Mouse (Mus musculus) layer of hippocampus, adult 18-20 months (tissue): ENCODE measurements around the gene Cfap45. TPM values are rescaled to one million over a fixed set of nuclear protein-coding genes. Genes with fewer than 3 reads are reported as not detected.
A peak's percentile ranks its signal among the peaks of the same experiment; 100 is the strongest.

Source experiments
- DNase-seq, 2 experiments: peaks; one replicate each; pipeline ENCODE4 v3.0.0; 2022; ENCODE audit warnings: low spot score in 2 of 2
- long read RNA-seq: library from polyadenylated mRNA; stranded (forward); transcript quantifications from one replicate; pipeline ENCODE4 v2.0.0, GENCODE M21; 2021
- total RNA-seq, 2 experiments: library from RNA; stranded (reverse); gene quantifications; 2 replicates each; pipeline ENCODE4 v1.2.3; 2021

Cfap45 gene
- 1 to 10 TPM; 3.4 to 4.0 TPM for total RNA-seq
- long read RNA-seq, partial matches to known transcripts, result 0 of 4 reads
- long read RNA-seq, other reads (novel, unspliced or antisense), result 2 of 4 reads

DNA sequence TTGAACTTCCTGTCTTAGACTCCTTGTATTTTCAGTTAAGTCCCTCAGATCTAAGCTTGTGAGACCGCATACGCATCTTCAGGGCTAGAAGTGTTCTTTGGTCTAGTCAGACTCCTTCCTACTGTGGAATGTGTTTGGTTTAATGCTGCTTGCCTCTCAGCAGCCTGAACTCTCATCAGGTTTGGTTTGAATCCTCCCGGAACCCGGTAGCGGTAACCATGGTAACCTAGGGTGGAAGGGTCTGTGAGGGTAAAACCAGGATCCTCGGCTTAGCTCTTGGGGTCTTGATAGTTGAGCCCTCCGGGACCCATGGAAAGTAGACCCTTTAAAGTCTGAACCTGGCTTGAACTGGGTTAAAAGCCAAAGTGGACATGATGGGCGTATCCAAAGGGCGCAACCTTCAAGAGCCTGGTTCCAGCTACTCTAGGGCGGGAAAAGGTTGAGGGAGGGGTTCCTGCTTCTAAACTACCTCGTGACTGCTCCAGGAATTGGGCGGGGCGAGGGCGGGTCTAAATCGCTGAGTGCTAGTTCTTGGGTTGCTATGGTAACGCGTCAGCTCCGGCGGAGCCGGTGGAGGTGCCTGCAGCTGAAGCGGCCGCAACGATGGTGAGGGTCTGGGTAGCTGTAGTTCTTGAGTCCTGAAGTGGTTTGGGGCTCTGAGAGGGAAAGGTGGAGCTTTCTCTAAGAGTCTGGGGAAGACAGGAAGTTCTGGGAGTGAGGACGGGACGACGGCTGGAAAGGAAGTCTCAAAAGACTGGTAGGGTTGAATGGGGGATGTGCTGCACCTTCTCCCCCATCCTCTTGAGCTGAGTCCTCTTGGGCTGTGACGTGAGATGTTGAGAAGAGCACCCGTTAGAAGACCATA lies at the start of gene Cfap45:
Gene Cfap45, plus strand, starts transcription at position 226 of the 865 bp plus-strand sequence.
- peak; percentile 69 to 83 for DNase-seq

DNA sequence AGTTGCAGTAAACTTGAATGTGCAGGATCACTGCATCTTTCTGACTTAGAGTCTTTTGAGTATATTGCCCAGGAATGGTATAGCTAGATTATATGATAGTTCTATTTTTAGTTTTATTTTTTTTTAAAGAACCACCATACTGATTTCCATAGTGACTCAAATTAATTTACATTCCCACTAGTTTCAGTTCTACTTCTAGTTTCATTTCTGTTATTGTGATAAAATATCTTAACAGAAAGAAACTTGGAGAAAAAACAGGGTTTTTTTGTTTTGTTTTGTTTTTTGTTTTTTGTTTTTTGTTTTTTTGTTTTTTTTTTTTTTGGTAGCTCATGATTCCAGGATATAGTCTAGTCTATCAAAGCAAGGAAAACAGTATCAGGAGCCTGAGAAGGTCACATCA lies 47.7 kb upstream of the Cfap45 start:
- DNase-seq, result no peak

DNA sequence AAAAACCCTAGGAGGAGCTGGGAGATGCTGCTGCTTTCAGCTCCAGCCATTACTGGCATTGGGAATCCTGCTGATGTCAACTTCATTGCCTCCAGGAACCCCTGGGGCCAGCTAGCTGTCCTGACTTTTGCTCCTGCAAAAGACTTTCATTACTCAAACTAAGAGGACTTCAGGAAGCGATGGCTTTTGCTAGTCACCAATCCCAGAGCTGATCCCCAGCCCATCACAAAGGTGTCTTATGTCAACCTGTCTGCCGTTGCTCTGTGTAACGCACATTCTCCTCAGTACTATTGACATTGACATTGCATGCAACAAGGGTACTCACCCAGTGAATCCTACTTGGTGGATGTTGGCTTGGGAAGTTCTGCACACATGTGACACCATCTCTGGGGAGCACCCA lies 46.4 kb upstream of the Cfap45 start:
- no peak for DNase-seq

DNA sequence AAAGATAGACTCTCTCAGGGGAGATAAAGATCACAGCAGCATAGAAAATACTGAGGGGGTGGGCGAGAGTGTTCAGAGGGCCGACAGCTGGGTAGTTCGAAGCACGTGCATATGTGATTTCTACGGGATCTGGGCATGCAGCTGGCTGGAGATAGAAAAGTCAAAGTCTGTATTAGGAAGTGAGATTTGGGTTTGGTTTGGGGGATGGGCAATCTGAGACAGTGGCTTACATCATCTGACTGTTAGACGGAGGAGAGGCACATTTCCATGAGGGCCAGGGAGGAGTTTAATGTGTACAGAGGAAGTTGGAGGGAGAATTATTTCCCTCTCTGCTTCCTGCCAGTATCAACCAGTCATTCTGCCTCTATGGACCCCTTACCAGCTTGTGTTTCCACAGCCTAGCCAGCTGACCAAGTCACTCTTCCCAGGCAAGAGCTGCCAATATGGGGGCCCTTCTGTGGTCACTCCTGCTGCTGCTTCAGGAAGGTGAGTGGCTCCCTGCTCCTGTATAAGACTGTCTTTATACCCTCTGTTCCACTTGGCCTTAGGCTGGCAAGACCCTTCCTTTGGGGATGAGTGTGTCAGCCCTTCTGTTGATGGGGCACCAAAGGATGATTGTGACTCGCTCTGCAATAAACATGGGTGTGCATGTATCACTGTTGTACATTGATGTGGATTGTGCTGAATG lies 45.4 kb upstream of the Cfap45 start, which contains the start of gene Slamf9:
Gene Slamf9, plus strand, starts transcription at position 305 of the 688 bp plus-strand sequence.
- DNase-seq, result no peak

DNA sequence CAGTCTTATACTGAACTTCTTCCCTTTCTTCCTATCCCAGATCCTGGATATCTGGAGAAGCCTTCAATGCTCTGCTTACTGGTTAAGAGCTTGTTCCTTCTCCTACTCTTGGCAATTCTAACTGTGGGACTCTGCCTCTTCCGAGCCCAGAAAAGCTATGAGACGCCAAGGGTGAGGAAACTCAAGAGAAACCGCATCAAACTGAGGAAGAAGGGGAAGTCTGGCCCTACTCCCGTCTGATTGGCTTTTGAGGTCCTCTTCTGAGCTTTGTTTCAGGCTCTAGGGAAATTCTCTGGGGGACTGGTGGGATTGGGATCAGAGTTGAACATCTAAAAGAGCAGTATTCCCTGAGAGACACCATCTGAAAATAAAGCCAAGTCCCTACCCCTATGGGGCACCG lies 42.6 kb upstream of the Cfap45 start:
- DNase-seq, result no peak

DNA sequence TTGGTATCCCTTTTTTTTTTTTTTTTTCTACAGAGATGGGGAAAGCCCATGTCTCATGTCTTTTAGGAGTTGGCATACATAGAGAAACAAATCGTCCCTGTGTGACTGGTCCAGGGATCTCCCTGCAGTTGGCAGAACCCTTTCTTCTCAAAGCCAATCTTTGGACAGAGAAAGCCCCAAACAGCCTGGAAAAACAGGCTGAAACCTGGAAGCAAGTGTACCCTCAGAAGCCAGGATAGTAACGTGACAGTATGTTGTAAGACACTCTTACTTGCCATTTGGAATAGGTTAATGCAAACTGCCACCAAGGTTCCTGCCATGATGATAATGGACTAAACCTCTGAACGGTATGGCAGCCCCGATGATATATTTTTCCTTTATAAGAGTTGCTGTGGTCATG lies 40.2 kb upstream of the Cfap45 start:
- DNase-seq, result no peak

DNA sequence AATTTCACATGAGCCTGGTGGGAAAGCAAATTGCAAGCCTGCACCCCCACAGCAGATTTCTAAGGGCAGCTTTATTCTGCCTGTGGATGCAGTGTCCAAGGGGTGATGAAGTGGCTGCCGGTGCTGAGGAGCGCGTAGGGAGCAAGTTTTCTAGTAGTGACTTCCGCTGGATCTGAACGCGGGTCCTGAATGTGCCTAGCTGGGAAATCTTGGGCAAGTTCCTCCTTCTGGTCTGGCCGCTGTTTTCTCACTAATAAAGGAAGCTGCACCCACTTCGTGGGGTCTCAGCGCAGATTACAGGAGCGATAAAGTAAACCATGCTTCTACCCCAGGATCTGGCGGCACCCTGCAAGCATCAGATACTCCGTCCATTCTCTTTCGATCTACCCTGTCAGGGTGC lies 39.5 kb upstream of the Cfap45 start:
- DNase-seq, result no peak

DNA sequence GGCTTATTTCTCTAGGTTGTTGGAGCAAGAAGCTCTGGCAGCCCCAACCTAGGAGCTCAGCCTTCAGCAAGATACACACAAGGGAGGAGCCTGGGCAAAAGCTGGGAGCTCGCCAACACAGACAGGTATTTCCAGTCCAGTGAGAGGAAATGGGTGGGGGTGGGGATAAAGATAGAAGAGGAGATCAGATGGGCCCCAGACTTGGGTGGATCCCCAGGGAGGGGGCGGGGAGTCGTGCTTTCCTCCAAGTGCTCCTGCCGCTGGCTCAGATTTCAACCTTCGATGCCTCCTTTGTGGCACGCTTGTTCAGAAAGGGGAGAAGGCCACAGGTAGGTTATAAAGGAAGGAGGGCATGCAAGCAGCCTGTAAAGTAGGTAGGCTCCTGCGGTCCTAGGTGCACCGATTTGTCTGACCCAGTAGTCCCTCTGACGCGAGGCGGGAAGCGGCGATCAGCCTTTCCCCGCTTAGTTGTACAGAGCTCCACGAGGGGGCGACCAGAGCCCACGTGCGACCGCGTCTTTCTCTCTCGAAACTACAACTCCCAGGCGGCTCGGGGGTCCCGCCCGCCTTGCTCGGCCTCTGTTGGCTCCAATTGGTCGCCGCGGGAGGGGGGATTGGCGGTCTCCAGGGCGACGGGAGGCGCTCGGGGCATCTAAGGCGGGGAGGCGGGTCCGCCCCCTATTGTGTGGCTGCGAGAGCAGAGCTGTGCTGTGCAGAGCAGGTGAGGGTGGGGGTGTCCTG lies 38.9 kb upstream of the Cfap45 start, which contains the start of gene Igsf9:
Gene Igsf9, plus strand, starts transcription at position 249 of the 741 bp plus-strand sequence.
- peak; percentile 92 to 95 for DNase-seq

DNA sequence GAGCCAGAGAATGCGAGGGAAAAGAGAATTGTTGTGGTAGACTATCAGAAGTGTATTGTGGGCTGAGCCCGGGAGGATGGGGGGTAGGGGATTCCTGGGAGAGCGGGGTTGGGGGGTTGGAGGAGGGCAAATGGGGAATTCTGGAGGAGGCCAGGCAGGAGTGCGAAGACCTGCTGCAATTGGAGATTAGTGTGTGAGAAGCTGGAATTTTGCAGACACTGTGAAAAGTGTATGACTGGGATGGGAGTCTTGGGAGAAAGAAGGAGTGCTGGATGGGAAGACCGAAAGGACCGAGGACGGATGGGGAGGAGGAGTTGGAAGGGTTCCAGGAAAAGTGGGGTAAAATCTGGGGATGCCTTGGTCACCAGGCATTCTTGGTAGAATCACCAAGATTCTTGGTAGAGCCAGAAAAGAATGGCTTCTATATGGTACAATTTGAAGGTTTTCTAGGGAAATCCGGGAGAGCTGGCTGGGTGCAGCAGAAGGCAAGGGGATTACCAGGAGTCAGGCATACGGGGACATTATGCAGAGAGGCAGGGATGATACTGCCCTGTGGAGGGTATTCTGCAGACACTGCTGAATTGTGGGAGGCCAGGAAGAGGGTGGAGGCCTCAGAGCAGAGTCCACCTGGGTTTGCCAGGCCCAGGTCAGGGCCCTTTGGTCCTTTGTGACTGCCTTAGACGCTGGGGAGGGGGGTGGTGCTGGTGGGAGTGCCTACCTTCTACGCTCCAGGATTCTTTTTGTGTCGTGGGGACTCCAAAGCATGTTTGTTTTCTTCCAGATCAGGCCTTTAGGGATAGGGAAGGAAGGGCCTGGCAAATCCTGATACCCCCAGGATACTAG lies 37.9 kb upstream of the Cfap45 start:
- no peak for DNase-seq

DNA sequence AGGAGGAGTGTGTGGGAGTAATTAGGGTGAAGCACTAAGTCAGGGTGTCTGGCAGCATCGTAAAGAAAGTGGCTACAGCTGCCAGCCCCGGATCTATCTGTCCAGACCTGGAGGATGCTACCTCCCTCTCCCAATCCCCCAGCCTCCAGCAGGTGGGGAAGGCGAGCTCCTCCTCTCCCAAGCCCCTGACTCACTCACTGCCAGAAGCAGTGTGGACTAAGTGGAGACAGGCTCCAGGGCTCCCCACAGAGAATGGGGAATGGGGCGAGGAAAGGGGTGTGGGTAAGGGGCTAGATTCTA lies 37.3 kb upstream of the Cfap45 start:
- DNase-seq, result no peak

DNA sequence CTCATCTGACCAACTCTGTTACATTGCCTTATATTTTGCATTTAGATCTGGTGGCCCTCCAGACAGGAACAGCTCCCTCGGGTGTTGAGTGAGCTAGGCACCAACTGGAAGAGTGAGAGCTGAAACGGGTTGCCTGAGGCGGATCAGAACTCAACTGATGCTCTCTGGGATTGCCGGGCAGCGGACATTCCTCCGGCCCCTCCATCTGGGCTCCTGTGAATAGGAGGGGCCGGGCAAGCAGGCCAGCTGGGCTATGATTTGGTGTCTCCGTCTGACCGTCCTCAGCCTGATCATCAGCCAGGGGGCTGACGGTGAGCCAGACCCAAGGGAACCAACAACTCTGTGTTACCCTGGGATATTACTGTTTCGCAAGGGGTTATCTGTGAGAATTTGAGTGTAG lies 36.4 kb upstream of the Cfap45 start:
- DNase-seq, result no peak

DNA sequence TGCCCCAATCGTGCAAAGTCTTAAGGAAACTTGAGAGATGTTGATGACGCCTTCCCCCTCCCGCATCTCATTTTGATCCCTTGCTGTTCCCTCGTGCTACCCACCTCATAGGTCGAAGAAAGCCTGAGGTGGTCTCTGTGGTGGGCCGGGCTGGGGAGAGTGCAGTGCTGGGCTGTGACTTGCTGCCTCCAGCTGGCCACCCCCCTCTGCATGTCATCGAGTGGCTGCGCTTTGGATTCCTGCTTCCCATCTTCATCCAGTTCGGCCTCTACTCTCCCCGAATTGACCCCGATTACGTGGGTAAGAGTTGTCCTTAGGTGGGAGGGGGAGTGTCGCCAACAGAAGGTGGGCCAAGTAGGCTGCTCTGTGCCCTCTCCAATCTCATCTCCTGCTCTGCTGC lies 35.9 kb upstream of the Cfap45 start:
- DNase-seq, result no peak

DNA sequence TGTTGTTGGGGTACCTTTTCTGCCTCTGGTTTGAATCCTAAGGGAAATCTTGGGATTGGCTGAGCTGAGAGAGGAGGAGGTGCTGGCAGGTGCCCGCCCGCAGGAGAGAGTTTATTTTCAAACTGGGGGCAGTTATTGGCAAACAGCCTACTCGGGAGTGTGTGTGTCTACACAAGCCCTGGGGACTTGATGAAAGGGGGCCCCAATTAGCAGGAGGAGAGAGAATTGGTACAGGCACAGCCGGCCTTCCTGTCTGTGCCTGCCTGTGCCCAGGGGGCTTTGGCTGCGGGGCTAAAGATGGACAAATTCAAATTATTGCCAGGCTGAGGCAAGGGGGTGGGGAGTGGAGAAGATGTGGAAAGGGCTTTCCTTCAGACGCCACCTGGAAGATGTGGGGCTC lies 34.8 kb upstream of the Cfap45 start:
- DNase-seq, result no peak

DNA sequence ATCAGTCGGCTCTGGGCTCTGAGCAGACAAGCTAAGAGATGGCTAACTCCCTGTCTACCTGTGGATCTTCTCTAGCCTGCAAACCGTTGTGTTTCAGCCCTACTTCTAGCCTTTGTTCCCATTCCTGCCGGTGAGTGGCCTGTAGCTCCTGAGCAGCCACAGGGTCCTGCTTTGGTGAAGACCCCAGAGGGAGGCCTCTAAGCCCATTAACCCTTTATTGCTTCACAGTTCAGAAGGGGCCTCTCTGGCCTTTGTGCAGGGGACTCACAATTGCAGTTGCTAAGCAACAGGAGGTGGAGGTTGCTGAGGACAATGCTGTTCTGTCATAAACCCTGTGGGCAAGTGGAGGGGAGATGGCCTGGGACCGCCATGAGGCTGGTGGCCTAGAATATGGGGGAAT lies 34.4 kb upstream of the Cfap45 start:
- DNase-seq, result no peak

DNA sequence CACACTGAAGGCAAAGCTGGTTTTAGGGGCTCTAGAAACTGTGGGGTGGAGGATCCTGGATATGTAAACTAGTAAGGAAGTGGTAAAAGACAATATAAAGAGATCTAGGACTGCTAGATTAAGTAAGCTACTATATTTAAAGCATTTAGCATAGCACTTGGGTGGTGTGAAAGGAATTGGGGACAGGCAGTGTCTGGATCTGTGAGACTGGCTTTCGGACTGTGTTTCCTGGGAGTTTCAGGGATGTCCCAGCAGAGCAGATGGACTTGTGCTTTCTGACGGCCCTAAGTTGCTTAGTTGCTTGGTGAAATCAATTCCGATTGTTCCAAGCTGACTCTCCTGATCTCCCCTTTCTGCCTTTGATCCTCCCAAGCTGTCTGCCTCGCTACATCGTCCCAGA lies 34.0 kb upstream of the Cfap45 start:
- no peak for DNase-seq

DNA sequence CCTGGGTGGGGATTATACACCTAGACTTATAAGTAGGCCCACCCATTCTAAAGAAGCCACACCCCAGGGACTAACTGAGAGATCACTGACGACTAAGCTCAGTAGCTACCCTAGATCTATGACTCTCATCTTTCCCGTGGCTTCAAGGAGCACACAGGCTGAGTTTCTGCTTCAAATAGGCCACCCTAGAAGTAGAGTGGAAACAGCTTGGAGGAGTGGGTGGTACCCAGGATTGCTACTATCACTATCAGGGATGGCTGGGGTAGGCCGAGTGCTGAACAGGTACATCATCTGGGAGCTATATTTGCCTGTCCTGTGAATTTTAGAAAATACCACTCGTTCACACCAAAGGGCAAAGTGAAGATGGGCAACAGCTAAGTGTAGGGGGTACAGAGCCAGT lies 32.7 kb upstream of the Cfap45 start:
- DNase-seq, result no peak

DNA sequence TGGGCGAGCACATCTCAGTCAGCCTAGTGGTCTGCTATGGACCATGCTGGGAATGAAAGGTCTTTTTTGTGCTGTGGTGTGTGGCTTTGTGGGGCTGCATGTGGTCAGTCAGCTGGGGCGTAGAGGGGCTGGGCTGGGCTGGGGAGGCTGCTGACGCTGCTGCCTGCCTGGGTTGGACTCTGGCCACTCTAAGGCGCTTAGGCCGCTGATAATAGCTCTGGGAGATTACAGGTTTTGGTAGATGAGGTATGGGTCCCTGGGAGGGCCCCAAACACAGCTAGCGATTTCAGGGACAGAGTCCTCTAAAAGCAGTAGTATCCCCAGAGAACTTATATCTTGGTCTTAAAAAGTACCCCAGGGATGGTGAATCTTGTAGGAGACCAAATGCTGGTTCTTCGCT lies 31.8 kb upstream of the Cfap45 start:
- no peak for DNase-seq

DNA sequence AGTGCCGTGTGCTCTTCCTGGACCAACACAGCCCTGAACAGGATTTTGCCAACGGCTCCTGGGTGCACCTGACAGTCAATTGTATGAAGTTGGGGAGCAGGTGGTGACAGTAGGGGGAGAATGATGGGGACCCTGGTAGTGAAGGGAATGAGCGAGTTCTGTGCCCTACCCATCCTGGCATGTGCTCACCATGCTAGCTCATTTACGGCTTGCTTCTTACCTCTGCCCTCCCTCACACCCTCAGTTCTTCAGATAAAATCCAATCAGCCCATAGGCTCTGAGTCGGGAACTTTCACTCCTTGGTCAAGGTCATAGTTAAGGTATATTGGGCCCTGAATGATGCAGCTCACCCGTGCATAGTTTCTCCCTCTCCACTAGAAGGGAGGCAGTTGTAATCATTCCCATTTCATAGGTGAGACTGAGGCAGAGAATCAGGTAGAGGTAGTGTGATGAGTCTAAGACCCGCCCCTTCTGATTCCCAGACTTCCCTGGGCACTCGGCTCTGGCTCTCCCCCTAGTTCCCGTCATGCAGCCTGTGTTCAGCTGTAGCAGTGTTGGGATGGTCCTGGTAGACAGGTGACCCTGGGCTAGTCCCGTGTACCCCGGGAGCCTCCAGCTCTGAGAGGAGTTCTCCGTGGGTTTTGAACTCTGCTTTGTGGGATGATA lies 30.9 kb upstream of the Cfap45 start:
- no peak for DNase-seq

DNA sequence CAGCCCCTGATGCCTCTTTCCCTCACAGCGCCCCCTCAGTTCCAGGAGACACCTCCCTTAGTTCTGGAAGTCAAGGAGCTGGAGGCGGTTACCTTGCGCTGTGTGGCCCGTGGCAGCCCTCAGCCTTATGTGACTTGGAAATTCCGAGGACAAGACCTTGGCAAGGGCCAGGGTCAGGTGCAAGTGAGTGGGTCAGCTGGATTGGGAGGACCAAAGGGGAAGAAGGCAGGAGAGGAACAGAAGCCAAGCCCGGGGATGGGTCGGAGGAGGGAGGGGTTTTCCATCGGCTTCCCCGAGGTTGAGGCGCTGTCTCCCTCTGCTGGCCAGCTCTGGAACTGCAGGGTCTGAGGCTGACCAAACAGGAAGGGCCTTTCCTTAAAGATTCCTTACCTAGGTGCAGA lies 30.3 kb upstream of the Cfap45 start:
- DNase-seq, result peak; percentile 74 to 87

DNA sequence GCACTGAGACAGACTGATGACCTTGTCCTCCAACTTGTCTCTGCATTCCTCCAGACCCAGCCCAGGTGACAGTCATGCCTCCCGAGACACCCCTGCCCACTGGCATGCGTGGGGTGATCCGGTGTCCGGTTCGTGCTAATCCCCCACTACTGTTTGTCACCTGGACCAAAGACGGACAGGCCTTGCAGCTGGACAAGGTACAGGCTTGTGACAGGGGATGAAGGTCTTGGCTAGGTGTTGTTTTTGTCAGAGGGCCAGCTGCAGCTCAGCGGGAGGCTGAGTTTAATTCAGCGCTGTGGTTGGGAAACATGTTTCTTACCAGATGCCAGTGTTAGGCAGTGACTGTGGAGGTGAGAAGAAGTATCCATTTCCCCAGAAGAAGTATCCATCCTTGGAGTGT lies 28.6 kb upstream of the Cfap45 start:
- DNase-seq, result no peak
